Mouse (Mus musculus): ENCODE measurements around the gene Terb1.

Gene Terb1

GRCm38 (mm10) chr8:104509061-104510006 is at the start of gene Terb1:
Gene Terb1 (minus strand): TSS chr8:104509910.
- Histone ChIP-seq H3K27me3 (ENCODE audit: insufficient read depth, low read length) (peaks cover 4% of the 10 kb centered on the region; the same call in 1 of the 2 replicates), H3K9me3 (ENCODE audit: low read length) (no peaks in the 10 kb centered on the region), H3K36me3 (ENCODE audit: insufficient read depth, low read length) (peaks cover 12% of the 10 kb centered on the region), H3K4me3 (replicated peaks; ENCODE audit: low read length) (peak within 1 kb of the TSS; percentile 83), H3K4me1 (replicated peaks; ENCODE audit: low read depth, low read length) (peaks cover 13% of the 10 kb centered on the region)
- TF ChIP-seq NANOG (IDR thresholded peaks at IDR 0.05; ENCODE audit: borderline replicate concordance, low read length): no peak
- no peak for TF ChIP-seq POU5F1 (IDR thresholded peaks at IDR 0.05; ENCODE audit: borderline replicate concordance, low read length)
- TF ChIP-seq CTCF (conservative IDR thresholded peaks at IDR 0.05; ENCODE audit: low read length): no peak

GRCm38 (mm10) chr8:104557226-104557625 is 47.5 kb upstream of the Terb1 start:
- no peak for TF ChIP-seq NANOG (IDR thresholded peaks at IDR 0.05; ENCODE audit: borderline replicate concordance, low read length)
- TF ChIP-seq POU5F1 (IDR thresholded peaks at IDR 0.05; ENCODE audit: borderline replicate concordance, low read length): no peak
- TF ChIP-seq CTCF (conservative IDR thresholded peaks at IDR 0.05; ENCODE audit: low read length): no peak
- H3K4me3 ChIP-seq (replicated peaks; ENCODE audit: low read length): no peak overlapping the region

GRCm38 (mm10) chr8:104555191-104555590 is 45.5 kb upstream of the Terb1 start:
- Histone ChIP-seq H3K27me3 (ENCODE audit: insufficient read depth, low read length) (peaks cover 36% of the 10 kb centered on the region), H3K9me3 (ENCODE audit: low read length) (no peaks in the 10 kb centered on the region), H3K4me1 (replicated peaks; ENCODE audit: low read depth, low read length) (no peaks in the 10 kb centered on the region), H3K4me3 (replicated peaks; ENCODE audit: low read length) (no peak overlapping the region), H3K36me3 (ENCODE audit: insufficient read depth, low read length) (no peaks in the 10 kb centered on the region)
- TF ChIP-seq CTCF (conservative IDR thresholded peaks at IDR 0.05; ENCODE audit: low read length) (no peak), POU5F1 (IDR thresholded peaks at IDR 0.05; ENCODE audit: borderline replicate concordance, low read length) (no peak), NANOG (IDR thresholded peaks at IDR 0.05; ENCODE audit: borderline replicate concordance, low read length) (no peak)

More at GRCm38 (mm10) chr8:104557226-104557625, 47.5 kb upstream of the Terb1 start:
- Histone ChIP-seq H3K36me3 (ENCODE audit: insufficient read depth, low read length) (no peaks in the 10 kb centered on the region), H3K9me3 (ENCODE audit: low read length) (no peaks in the 10 kb centered on the region), H3K4me1 (replicated peaks; ENCODE audit: low read depth, low read length) (no peaks in the 10 kb centered on the region), H3K27me3 (ENCODE audit: insufficient read depth, low read length) (peaks cover 31% of the 10 kb centered on the region)

- H3K4me1 ChIP-seq (replicated peaks; ENCODE audit: low read depth, low read length): peaks cover 19% of the 10 kb centered on the region
- no peaks in the 10 kb centered on the region for H3K36me3 ChIP-seq (ENCODE audit: insufficient read depth, low read length)
- H3K4me3 ChIP-seq (replicated peaks; ENCODE audit: low read length): no peak overlapping the region
- TF ChIP-seq CTCF (conservative IDR thresholded peaks at IDR 0.05; ENCODE audit: low read length) (no peak), NANOG (IDR thresholded peaks at IDR 0.05; ENCODE audit: borderline replicate concordance, low read length) (no peak), POU5F1 (IDR thresholded peaks at IDR 0.05; ENCODE audit: borderline replicate concordance, low read length) (no peak)
- H3K27me3 ChIP-seq (ENCODE audit: insufficient read depth, low read length): peaks cover 62% of the 10 kb centered on the region
- H3K9me3 ChIP-seq (ENCODE audit: low read length): no peaks in the 10 kb centered on the region
These were observed 33.8 kb upstream of the Terb1 start for GRCm38 (mm10) chr8:104543440-104544045.

GRCm38 (mm10) chr8:104542160-104542559 is 32.5 kb upstream of the Terb1 start:
- H3K36me3 ChIP-seq (ENCODE audit: insufficient read depth, low read length): no peaks in the 10 kb centered on the region
- H3K9me3 ChIP-seq (ENCODE audit: low read length): no peaks in the 10 kb centered on the region
- no peak for TF ChIP-seq POU5F1 (IDR thresholded peaks at IDR 0.05; ENCODE audit: borderline replicate concordance, low read length)
- no peak for TF ChIP-seq NANOG (IDR thresholded peaks at IDR 0.05; ENCODE audit: borderline replicate concordance, low read length)
- no peak for TF ChIP-seq CTCF (conservative IDR thresholded peaks at IDR 0.05; ENCODE audit: low read length)
- H3K4me1 ChIP-seq (replicated peaks; ENCODE audit: low read depth, low read length): peaks cover 19% of the 10 kb centered on the region
- H3K27me3 ChIP-seq (ENCODE audit: insufficient read depth, low read length): peaks cover 73% of the 10 kb centered on the region
- 0 out of 2 replicates have a peak overlapping the region, but pooled peaks have one; percentile 81 for H3K4me3 ChIP-seq (replicated peaks; ENCODE audit: low read length)

GRCm38 (mm10) chr8:104541515-104541880 is 31.8 kb upstream of the Terb1 start:
- no peak for TF ChIP-seq CTCF (conservative IDR thresholded peaks at IDR 0.05; ENCODE audit: low read length)
- TF ChIP-seq NANOG (IDR thresholded peaks at IDR 0.05; ENCODE audit: borderline replicate concordance, low read length): no peak
- no peak for TF ChIP-seq POU5F1 (IDR thresholded peaks at IDR 0.05; ENCODE audit: borderline replicate concordance, low read length)
- Histone ChIP-seq H3K4me3 (replicated peaks; ENCODE audit: low read length) (peak overlapping the region; percentile 81), H3K36me3 (ENCODE audit: insufficient read depth, low read length) (no peaks in the 10 kb centered on the region)

GRCm38 (mm10) chr8:104540710-104541514 is 31.2 kb upstream of the Terb1 start:
- H3K27me3 ChIP-seq (ENCODE audit: insufficient read depth, low read length): peaks cover 73% of the 10 kb centered on the region
- no peaks in the 10 kb centered on the region for H3K36me3 ChIP-seq (ENCODE audit: insufficient read depth, low read length)
- no peaks in the 10 kb centered on the region for H3K9me3 ChIP-seq (ENCODE audit: low read length)
- peaks cover 19% of the 10 kb centered on the region for H3K4me1 ChIP-seq (replicated peaks; ENCODE audit: low read depth, low read length)
- TF ChIP-seq NANOG (IDR thresholded peaks at IDR 0.05; ENCODE audit: borderline replicate concordance, low read length): no peak
- TF ChIP-seq POU5F1 (IDR thresholded peaks at IDR 0.05; ENCODE audit: borderline replicate concordance, low read length): no peak
- no peak for TF ChIP-seq CTCF (conservative IDR thresholded peaks at IDR 0.05; ENCODE audit: low read length)
- peak overlapping the region; percentile 81 for H3K4me3 ChIP-seq (replicated peaks; ENCODE audit: low read length)

More at GRCm38 (mm10) chr8:104541515-104541880, 31.8 kb upstream of the Terb1 start:
- no peaks in the 10 kb centered on the region for H3K9me3 ChIP-seq (ENCODE audit: low read length)
- peaks cover 73% of the 10 kb centered on the region for H3K27me3 ChIP-seq (ENCODE audit: insufficient read depth, low read length)
- H3K4me1 ChIP-seq (replicated peaks; ENCODE audit: low read depth, low read length): peaks cover 19% of the 10 kb centered on the region
